Mouse (Mus musculus) limb, embryonic 15.5 days (tissue): Measurements from ENCODE around the gene Shisa6. TPM values are rescaled to one million over a fixed set of nuclear protein-coding genes. Genes with fewer than 3 reads are reported as not detected.
"Not testable (repeated sequence)": the region's sequence is repeated elsewhere in the genome, so short reads cannot be mapped to it uniquely, and the experiment has no call there.

Source experiments
- ATAC-seq: fragments of 200-750 bp; cut with Nextera tagmentation; 2 replicates; pipeline ENCODE4 v1.8.0; 2017; ENCODE audit warnings: low read depth, moderate TSS enrichment; ENCODE audit not compliant: insufficient number of reproducible peaks, low FRiP score, low TSS enrichment
- H3K27ac ChIP-seq: fragments of 300-500 bp; sonication (generic); 2 replicates; pipeline ENCODE4 v1.5.1; 2015; ENCODE audit warnings: moderate library complexity, mild to moderate bottlenecking, inconsistent platforms
- H3K27me3 ChIP-seq: fragments of 300-500 bp; sonication (generic); 2 replicates; pipeline ENCODE4 v1.6.1; 2015; ENCODE audit warnings: inconsistent platforms
- H3K36me3 ChIP-seq: fragments of 300-500 bp; sonication (generic); 2 replicates; pipeline ENCODE4 v1.6.1; 2015; ENCODE audit warnings: inconsistent platforms
- H3K4me1 ChIP-seq: fragments of 300-500 bp; sonication (generic); 2 replicates; pipeline ENCODE4 v1.6.1; 2015; ENCODE audit warnings: inconsistent platforms
- H3K4me2 ChIP-seq: fragments of 300-500 bp; sonication (generic); 2 replicates; pipeline ENCODE4 v1.6.1; 2015; ENCODE audit warnings: mild to moderate bottlenecking, inconsistent platforms
- H3K4me3 ChIP-seq: fragments of 300-500 bp; sonication (generic); 2 replicates; pipeline ENCODE4 v1.5.1; 2015; ENCODE audit warnings: mild to moderate bottlenecking, inconsistent platforms
- H3K9ac ChIP-seq: fragments of 300-500 bp; sonication (generic); 2 replicates; pipeline ENCODE4 v1.6.1; 2015; ENCODE audit warnings: inconsistent platforms
- H3K9me3 ChIP-seq: fragments of 300-500 bp; sonication (generic); 2 replicates; pipeline ENCODE4 v1.6.1; 2016; ENCODE audit warnings: inconsistent platforms
- WGBS: fragments of 180-500 bp; shearing (Covaris S2); methylation state at CpG from one replicate; pipeline ENCODE4 v1.1.7; 2015; 5-methylcytosine and 5-hydroxymethylcytosine counted together
- polyA plus RNA-seq: library from polyadenylated mRNA; unstranded; fragments of >200 nt; fragmentation: Nextera tagmentation; extraction: Ambion mirVana; gene quantifications from 2 replicates; pipeline ENCODE4 v1.2.1, GENCODE M21; 2015

The Shisa6 gene
- polyA plus RNA-seq, 1 experiment from 2014 or later = 0.60 TPM

DNA sequence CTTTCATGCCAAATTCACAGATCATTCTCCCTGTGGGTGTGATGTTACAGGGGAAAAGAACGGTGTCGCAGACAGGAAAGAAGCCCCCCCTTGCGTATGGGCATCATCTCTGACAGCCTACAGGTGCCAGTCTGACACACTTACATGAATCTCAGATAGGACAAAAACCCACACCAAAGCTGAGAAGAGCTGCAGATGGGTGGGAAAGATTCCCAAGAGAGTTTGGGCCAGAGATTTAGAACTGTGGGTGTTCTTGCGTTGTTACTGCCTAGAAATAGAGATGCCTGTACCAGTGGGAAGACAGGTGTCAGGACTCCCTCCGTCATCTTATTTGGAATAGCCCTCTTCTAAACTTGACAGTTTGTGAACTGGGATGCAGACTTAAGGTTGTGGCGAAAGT lies 99.6 kb downstream of the Shisa6 start:
- Histone ChIP-seq H3K4me2 (no peak overlapping the region), H3K36me3 (no peaks in the 10 kb centered on the region), H3K9me3 (no peaks in the 10 kb centered on the region), H3K27me3 (no peaks in the 10 kb centered on the region), H3K4me3 (no peak overlapping the region), H3K27ac (no peak overlapping the region), H3K9ac (no peak overlapping the region), H3K4me1 (no peaks in the 10 kb centered on the region)
- no peak for ATAC-seq
- 93% methylated on average over 6 of the region's 6 CpGs for WGBS

DNA sequence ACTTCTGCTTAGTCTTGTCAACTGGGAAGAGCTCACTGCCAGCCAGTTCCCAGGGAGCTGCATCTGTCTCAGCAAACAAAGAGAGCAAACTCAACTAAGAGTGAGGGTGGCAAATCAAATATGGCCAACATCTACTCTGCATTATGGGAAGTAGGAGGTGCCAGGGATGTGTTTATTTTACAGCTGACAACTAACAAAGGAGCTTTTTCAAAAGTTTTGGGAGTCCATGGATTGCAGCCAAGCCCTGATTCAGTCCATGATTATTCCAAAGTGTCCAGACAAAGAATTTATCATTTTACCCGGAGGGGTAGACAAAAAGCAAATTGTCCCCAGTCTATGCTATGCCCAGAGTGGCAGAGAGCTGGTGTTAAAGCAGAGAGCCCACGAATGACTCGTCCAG lies 107.5 kb downstream of the Shisa6 start:
- no peak for ATAC-seq
- 74% methylated on average over 3 of the region's 3 CpGs for WGBS
- no peaks in the 10 kb centered on the region for H3K27me3 ChIP-seq
- no peaks in the 10 kb centered on the region; the same call in 1 of the 2 replicates for H3K4me1 ChIP-seq
- no peak overlapping the region for H3K27ac ChIP-seq
- no peak overlapping the region for H3K4me2 ChIP-seq
- H3K36me3 ChIP-seq = no peaks in the 10 kb centered on the region
- H3K4me3 ChIP-seq = no peak overlapping the region
- no peaks in the 10 kb centered on the region for H3K9me3 ChIP-seq
- H3K9ac ChIP-seq = no peak overlapping the region

DNA sequence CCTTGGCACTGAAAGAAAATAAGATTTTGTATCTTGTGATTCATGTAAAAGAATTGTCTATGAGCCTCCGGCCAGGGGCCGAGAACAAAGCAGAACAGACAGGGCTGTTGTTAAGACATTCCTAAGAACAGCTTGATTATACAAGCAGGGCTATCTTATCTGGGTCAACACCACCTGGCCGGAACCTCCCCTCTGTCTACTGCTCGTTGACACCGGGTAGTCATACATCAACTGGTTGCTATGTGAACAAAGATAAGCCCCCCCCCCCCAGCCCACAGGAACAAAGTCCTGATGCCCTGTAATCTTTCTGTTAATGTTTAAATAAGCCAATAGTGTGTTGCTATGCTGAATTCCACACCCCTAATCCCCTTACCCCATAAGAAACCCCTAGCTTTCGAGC lies 117.0 kb downstream of the Shisa6 start:
- not testable (repeated sequence) for H3K9ac ChIP-seq, H3K36me3 ChIP-seq, H3K4me3 ChIP-seq, H3K9me3 ChIP-seq, H3K4me1 ChIP-seq, H3K27ac ChIP-seq, ATAC-seq, H3K4me2 ChIP-seq, H3K27me3 ChIP-seq
- 86% methylated on average over 6 of the region's 6 CpGs for WGBS

DNA sequence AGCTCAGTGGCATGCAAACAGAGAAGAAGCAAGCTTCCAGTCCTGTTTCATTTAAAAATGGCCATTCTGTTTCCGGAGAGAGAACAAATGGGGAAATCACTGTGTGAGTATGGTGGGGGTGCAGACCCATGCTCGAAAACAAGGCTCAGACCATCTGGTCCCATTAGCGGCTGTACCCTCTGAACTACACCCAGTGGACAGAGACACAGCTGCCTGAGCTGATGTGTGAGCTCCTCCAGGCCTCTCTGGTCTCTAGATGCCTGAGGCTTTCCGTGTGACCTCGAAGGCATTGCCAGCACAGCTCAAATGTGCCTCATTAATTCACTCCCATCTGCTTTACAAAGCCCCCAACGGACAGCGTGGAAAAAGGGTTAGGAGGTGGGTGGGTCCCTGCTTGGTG lies 125.7 kb downstream of the Shisa6 start:
- no peaks in the 10 kb centered on the region for H3K27me3 ChIP-seq
- H3K9me3 ChIP-seq = no peaks in the 10 kb centered on the region
- no peak overlapping the region for H3K4me3 ChIP-seq
- H3K36me3 ChIP-seq = no peaks in the 10 kb centered on the region
- H3K4me1 ChIP-seq = no peaks in the 10 kb centered on the region
- H3K27ac ChIP-seq = no peak overlapping the region
- H3K9ac ChIP-seq = no peak overlapping the region
- no peak overlapping the region for H3K4me2 ChIP-seq
- WGBS = 52% methylated on average over 7 of the region's 7 CpGs
- ATAC-seq = no peak

DNA sequence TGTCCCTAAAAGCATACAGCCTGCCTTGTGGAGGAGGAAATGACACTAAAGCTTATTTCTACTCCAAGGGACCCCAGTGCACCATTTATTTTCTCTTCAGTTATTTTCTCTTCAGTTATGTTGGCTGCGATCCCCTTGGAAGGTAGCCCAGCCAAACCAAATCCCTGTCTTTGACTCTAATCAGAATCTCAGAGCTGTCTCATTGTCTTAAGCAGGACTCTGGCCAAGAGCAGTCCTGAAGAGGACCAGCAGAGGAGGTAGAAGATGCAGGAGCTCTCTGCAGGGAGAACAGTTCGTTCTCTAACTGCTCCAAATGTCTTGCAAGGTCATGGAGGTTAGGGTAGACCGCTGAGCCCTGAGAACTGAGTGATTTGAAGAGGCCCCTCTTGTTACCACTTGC lies 138.2 kb downstream of the Shisa6 start:
- Histone ChIP-seq H3K36me3 (no peaks in the 10 kb centered on the region), H3K4me3 (no peak overlapping the region), H3K27ac (no peak overlapping the region), H3K9me3 (no peaks in the 10 kb centered on the region), H3K4me1 (no peaks in the 10 kb centered on the region), H3K9ac (no peak overlapping the region), H3K27me3 (no peaks in the 10 kb centered on the region; the same call in 1 of the 2 replicates), H3K4me2 (no peak overlapping the region)
- WGBS = 67% methylated on average over 3 of the region's 3 CpGs
- no peak for ATAC-seq

DNA sequence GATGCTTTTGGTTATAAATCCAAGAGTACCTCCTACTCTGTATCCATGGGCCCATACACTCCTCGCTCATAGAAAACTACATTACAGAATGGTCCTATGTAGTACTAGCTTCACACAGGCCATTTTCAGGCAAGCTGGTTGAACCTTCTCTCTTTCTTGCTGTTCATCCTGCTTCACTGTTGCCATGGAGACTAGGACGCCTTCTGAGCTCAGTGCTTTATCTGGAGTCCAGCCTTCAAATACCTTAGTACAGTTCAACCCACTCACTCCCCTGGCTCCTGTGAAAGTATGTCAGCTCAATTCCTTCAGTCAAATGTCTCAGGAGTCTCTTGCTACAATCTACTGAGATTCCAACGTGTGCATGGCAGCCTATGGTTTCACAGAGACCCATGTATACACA lies 154.0 kb downstream of the Shisa6 start:
- Histone ChIP-seq H3K4me2 (no peak overlapping the region), H3K9me3 (no peaks in the 10 kb centered on the region), H3K27me3 (no peaks in the 10 kb centered on the region), H3K27ac (no peak overlapping the region), H3K9ac (no peak overlapping the region), H3K4me3 (no peak overlapping the region), H3K4me1 (peaks cover 3% of the 10 kb centered on the region; the same call in 1 of the 2 replicates), H3K36me3 (no peaks in the 10 kb centered on the region)
- no peak for ATAC-seq
- 71% methylated on average over 3 of the region's 3 CpGs for WGBS

DNA sequence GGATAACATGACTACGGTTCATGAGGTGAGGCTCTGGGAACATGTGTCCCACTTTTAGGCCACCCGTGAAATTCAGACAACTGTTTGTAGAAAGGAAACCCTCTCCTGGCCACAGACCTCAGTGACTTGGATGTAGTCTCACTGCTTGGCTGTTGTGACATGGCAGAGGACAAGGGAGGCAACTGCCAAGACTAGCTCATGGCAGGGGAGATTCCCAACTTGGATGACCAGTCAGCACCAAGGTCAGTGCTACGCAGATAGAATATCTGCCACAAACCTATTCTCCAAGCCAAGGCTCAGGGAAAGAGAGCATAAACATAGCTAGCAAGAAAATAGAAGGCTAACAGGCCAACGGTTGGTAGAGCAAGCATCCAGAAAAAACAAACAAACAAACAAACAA lies 156.0 kb downstream of the Shisa6 start:
- H3K9me3 ChIP-seq = no peaks in the 10 kb centered on the region
- no peak overlapping the region for H3K27ac ChIP-seq
- 86% methylated on average over 4 of the region's 4 CpGs for WGBS
- no peak for ATAC-seq
- H3K4me1 ChIP-seq = peaks cover 3% of the 10 kb centered on the region; the same call in 1 of the 2 replicates
- H3K36me3 ChIP-seq = no peaks in the 10 kb centered on the region
- H3K4me2 ChIP-seq = no peak overlapping the region
- H3K27me3 ChIP-seq = no peaks in the 10 kb centered on the region
- H3K9ac ChIP-seq = no peak overlapping the region
- H3K4me3 ChIP-seq = no peak overlapping the region

DNA sequence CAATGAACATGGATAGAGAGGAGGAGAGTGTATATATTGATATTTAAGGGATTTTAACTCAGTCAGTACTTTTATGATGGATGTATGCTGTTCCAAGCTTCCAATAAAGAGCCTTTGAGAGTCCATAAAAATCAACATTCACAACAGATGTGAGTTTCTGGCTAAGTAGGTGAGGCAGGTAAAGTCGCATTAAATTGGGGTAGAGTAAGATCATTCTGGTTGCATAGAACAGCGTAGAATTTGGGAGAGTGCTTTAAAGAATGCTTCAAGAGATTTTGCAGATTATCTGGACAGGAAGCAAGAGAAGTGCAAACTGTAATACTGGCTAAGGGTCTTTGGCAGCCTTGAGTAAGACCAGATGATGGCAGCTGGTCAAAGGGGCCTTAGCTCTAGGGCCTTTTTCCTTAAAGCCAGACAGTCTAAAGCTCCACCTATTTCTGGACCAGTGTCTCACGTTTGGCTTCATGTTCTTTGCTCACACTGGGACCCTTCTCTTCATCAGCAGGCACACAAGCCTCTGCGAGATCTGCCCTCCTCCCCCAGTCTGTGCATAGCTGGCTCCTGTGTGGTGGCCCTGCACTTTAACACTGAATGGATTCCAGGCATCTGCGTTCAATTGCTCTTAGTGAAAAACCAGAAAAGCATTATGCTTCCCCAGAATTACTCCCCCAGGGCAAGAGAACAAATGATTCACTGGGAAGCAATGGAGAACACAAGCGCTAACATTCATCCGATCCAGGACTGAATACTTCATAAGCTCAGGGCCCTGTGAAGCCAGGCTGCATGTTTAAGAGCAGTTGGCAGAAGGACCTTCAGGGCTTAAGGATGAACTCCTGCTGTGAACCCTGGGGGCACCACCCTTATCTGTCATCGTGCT lies 158.7 kb downstream of the Shisa6 start:
- Histone ChIP-seq H3K4me2 (no peak overlapping the region), H3K27me3 (no peaks in the 10 kb centered on the region), H3K27ac (peak overlapping the region; percentile 47), H3K4me1 (peaks cover 3% of the 10 kb centered on the region; the same call in 1 of the 2 replicates), H3K9me3 (no peaks in the 10 kb centered on the region), H3K9ac (no peak overlapping the region), H3K4me3 (no peak overlapping the region), H3K36me3 (no peaks in the 10 kb centered on the region)
- 29% methylated on average over 8 of the region's 8 CpGs for WGBS
- peak; percentile 96 for ATAC-seq

DNA sequence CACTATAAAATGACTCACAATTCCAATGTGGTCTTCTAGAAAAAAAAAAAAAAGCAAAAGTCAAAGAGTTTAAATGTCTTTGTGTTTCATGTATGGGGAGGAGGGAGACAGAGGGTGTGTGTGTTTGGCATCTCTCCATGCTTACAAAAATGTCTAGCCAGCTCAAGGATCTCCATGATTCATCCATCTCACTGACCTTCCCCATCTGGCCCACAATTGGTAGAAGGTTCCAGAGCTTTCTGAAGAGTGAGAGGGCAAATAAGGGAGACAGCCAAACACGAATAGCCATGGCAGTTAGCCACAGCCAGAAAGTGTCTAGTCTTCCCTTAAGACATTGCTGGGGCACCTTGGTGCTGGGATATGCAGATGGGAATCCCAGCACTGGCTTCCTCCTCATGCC lies 166.0 kb downstream of the Shisa6 start:
- Histone ChIP-seq H3K4me2 (no peak overlapping the region), H3K27ac (no peak overlapping the region), H3K9ac (no peak overlapping the region), H3K9me3 (no peaks in the 10 kb centered on the region), H3K27me3 (no peaks in the 10 kb centered on the region), H3K36me3 (no peaks in the 10 kb centered on the region), H3K4me1 (no peaks in the 10 kb centered on the region), H3K4me3 (no peak overlapping the region)
- ATAC-seq = no peak
- WGBS = 80% methylated on average over 1 of the region's 1 CpGs

DNA sequence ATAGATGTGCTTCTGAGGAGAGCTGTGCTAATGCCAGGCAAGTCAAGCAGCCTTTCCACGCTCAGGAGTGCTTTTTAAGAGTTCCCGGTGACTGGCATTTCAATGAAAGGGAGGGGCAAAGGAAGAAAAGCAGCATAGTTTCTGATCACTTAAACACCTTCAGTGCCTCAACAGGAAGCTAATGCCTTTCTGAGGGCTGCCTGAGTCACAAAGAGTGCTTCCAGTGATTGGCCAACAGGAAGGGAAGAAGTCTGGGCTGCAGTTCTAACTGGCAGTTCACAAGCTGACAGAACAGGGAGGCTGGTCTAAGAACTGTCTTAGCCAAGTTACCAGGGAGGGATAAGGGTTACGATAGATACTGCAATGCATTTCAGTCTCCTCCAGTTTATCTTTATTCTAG lies 180.9 kb downstream of the Shisa6 start:
- H3K36me3 ChIP-seq = no peaks in the 10 kb centered on the region
- H3K9ac ChIP-seq = no peak overlapping the region
- H3K27me3 ChIP-seq = no peaks in the 10 kb centered on the region
- H3K4me2 ChIP-seq = no peak overlapping the region
- no peaks in the 10 kb centered on the region for H3K9me3 ChIP-seq
- H3K27ac ChIP-seq = no peak overlapping the region
- H3K4me3 ChIP-seq = no peak overlapping the region
- no peak for ATAC-seq
- WGBS = 57% methylated on average over 3 of the region's 3 CpGs
- H3K4me1 ChIP-seq = no peaks in the 10 kb centered on the region

DNA sequence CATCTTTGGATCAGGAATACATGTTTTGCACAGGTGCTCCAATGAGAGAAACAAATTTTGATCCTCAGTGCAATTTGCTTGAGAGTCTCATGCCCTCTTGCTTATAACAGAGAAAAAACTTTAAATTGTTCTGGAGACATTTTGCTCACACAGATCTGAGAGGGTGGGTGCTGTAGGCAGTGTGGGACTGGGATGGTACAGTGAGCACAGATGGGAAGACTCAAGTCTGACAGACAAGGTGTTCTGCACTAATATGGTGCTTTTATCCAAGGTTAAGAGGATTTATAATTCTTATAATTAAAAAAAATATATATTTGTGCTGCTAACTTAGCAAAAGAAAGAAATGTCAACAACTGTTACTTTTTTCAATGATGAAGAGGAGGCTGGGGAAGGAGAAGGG lies 189.5 kb downstream of the Shisa6 start:
- Histone ChIP-seq H3K9ac (no peak overlapping the region), H3K27me3 (no peaks in the 10 kb centered on the region), H3K4me3 (no peak overlapping the region), H3K4me2 (no peak overlapping the region), H3K9me3 (no peaks in the 10 kb centered on the region), H3K36me3 (no peaks in the 10 kb centered on the region), H3K4me1 (no peaks in the 10 kb centered on the region), H3K27ac (no peak overlapping the region)
- no peak for ATAC-seq

DNA sequence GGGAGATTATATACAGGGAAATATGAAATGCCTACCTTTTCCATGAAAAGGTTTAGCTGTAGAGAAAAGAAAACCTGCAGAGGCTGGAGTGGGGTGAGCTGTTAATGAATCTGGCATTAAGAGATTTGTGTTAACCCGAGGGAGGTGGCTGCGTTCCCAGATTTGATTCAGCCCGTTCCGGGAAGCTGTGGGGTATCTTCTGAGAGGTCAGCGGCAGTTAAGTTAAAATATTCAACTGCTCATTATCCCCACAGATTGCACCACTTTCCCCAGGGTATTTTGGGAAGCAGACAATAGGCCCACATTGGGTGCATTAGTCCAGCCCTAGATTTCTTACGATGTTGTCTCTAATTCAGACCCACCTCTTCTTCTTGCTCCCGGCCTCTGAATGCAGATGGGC lies 213.0 kb downstream of the Shisa6 start:
- Histone ChIP-seq H3K27me3 (no peaks in the 10 kb centered on the region), H3K9me3 (no peaks in the 10 kb centered on the region), H3K27ac (no peak overlapping the region), H3K4me1 (no peaks in the 10 kb centered on the region), H3K9ac (no peak overlapping the region), H3K4me2 (no peak overlapping the region), H3K4me3 (no peak overlapping the region), H3K36me3 (no peaks in the 10 kb centered on the region)
- WGBS = 65% methylated on average over 7 of the region's 7 CpGs
- ATAC-seq = no peak

DNA sequence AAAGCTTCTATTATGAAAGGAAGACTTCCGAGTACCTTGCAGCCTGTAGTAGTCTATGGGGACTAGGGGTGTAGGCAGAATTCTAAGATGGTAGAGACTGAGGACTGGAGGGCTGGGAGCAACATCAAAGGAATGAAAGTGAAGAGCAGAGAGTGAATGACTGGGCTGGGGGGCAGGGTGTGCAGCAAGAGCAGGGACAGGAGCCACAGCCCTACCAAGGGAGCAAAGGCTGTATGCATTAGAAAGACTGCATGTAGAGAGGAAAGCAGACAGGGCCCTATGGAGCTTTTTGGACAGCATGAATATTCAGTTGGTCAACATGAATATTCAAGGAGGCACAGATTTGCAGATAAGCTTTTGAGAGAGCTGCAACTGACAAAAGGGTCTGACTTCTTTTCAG lies 221.4 kb downstream of the Shisa6 start:
- H3K9me3 ChIP-seq = no peaks in the 10 kb centered on the region
- H3K27ac ChIP-seq = no peak overlapping the region
- no peak for ATAC-seq
- no peaks in the 10 kb centered on the region for H3K27me3 ChIP-seq
- H3K36me3 ChIP-seq = no peaks in the 10 kb centered on the region
- H3K4me1 ChIP-seq = no peaks in the 10 kb centered on the region
- H3K9ac ChIP-seq = no peak overlapping the region
- H3K4me3 ChIP-seq = no peak overlapping the region
- no peak overlapping the region for H3K4me2 ChIP-seq
- 79% methylated on average over 1 of the region's 1 CpGs for WGBS
